Mouse (Mus musculus) E14TG2a.4 (cell line): ENCODE measurements around the gene Gal3st2c.

Experiments used
- CTCF ChIP-seq: conservative IDR thresholded peaks from 2 replicates; pipeline ENCODE4 v1.5.1; 2014; ENCODE audit warnings: low read length
- NANOG ChIP-seq: IDR thresholded peaks from 2 replicates; pipeline ENCODE4 v1.6.1; 2014; ENCODE audit warnings: borderline replicate concordance, low read length, mixed read lengths
- POU5F1 ChIP-seq: IDR thresholded peaks from 2 replicates; pipeline ENCODE4 v1.6.1; 2014; ENCODE audit warnings: low read length, borderline replicate concordance

DNA sequence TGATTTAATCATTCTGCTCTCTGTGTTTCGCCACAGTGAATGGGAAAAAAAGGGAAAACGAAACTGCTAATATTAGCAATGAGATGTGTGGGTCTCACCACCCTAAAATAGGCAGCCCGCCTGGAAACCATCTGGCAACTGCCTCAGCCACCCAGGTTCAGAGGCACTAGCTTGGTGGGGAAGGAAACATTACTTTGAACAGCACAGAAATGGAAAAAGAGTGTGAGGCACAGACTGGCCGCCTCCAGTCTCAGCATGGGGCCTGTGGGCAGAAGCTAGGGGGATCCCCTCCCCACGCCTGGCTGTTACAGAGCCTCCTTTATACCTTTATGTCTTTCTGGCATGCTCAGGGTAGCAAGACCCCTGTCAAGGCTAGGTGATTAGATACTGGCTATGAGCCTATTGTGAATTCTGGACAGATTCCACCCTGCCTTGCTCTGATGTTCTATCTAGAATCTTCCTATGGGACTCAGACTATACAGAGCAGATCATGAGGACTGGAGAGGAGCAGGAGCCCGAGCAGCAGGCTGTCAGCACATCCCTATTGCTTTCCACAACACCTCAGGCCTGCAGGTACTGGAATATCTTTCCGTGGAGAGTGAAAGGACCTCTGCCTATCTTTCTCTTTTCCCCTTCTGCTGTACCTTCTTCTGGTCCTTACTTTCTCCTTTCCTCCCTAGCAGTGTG, 63.4 kb downstream of the Gal3st2c start:
- no peak for TF ChIP-seq CTCF
- TF ChIP-seq POU5F1, result no peak
- no peak for TF ChIP-seq NANOG
